Mouse (Mus musculus) embryonic facial prominence, embryonic 11.5 days (tissue): ENCODE results near the gene Crygf. TPM values are rescaled to one million over a fixed set of nuclear protein-coding genes. Genes with fewer than 3 reads are reported as not detected.
"Not testable (repeated sequence)": the region's sequence is repeated elsewhere in the genome, so short reads cannot be mapped to it uniquely, and the experiment has no call there.

ENCODE experiments used
- ATAC-seq: fragments of 200-750 bp; cut with Nextera tagmentation; replicated peaks from 2 replicates; pipeline ENCODE4 v1.8.0; 2017; ENCODE audit warnings: low read depth; ENCODE audit not compliant: insufficient number of reproducible peaks, low FRiP score, low TSS enrichment
- DNase-seq: peaks from one replicate; pipeline ENCODE4 v3.0.0-alpha.2; 2015; ENCODE audit warnings: low spot score
- H3K27ac ChIP-seq: fragments of 300-500 bp; sonication (generic); replicated peaks from 2 replicates; pipeline ENCODE4 v1.5.1; 2014; ENCODE audit warnings: mild to moderate bottlenecking, low read depth, low read length, control low read depth
- H3K27me3 ChIP-seq: fragments of 300-500 bp; sonication (generic); 2 replicates; pipeline ENCODE4 v1.6.1; 2014; ENCODE audit warnings: mild to moderate bottlenecking, low read length, moderate library complexity, mixed read lengths; ENCODE audit not compliant: control insufficient read depth, insufficient read depth
- H3K36me3 ChIP-seq: fragments of 300-500 bp; sonication (generic); replicated peaks from 2 replicates; pipeline ENCODE4 v1.6.1; 2014; ENCODE audit warnings: low read depth, mild to moderate bottlenecking, low read length, moderate library complexity, mixed read lengths; ENCODE audit not compliant: control insufficient read depth, insufficient read depth
- H3K4me1 ChIP-seq: fragments of 300-500 bp; sonication (generic); 2 replicates; pipeline ENCODE4 v1.6.1; 2014; ENCODE audit warnings: low read length, mixed read lengths; ENCODE audit not compliant: control insufficient read depth, insufficient read depth
- H3K4me2 ChIP-seq: fragments of 300-500 bp; sonication (generic); 2 replicates; pipeline ENCODE4 v1.6.1; 2014; ENCODE audit warnings: low read depth, mild to moderate bottlenecking, control low read depth, low read length, moderate library complexity
- H3K4me3 ChIP-seq: fragments of 300-500 bp; sonication (generic); 2 replicates; pipeline ENCODE4 v1.5.1; 2014; ENCODE audit warnings: low read depth, low read length, control low read depth
- H3K9ac ChIP-seq: fragments of 300-500 bp; sonication (generic); replicated peaks from 2 replicates; pipeline ENCODE4 v1.6.1; 2014; ENCODE audit warnings: mild to moderate bottlenecking, control low read depth, low read length
- H3K9me3 ChIP-seq: fragments of 300-500 bp; sonication (generic); replicated peaks from 2 replicates; pipeline ENCODE4 v1.6.1; 2016; ENCODE audit warnings: mild to moderate bottlenecking, low read length, inconsistent platforms, mixed read lengths; ENCODE audit not compliant: control insufficient read depth
- WGBS: fragments of 180-500 bp; shearing (Covaris S2); extraction: QIAGEN DNeasy Blood & Tissue Kit; methylation state at CpG from one replicate; pipeline ENCODE4 v1.1.7; 2014; 5-methylcytosine and 5-hydroxymethylcytosine counted together
- polyA plus RNA-seq: library from polyadenylated mRNA; unstranded; fragments of >200 nt; fragmentation: Nextera tagmentation; extraction: Ambion mirVana; gene quantifications from 2 replicates; pipeline ENCODE4 v1.2.1, GENCODE M21; 2014

Gene Crygf
- polyA plus RNA-seq: not detected in 2 replicates

GRCm38 (mm10) chr1:65926294-65926693 is at the start of gene Crygf:
TSS of gene Crygf (plus strand) at chr1:65926520.
- Histone ChIP-seq H3K27me3 (no peaks in the 10 kb centered on the region), H3K36me3 (no peaks in the 10 kb centered on the region), H3K27ac (no peak within 1 kb of the TSS), H3K4me3 (no peak within 1 kb of the TSS), H3K4me2 (no peak within 1 kb of the TSS), H3K9ac (no peak within 1 kb of the TSS), H3K4me1 (no peaks in the 10 kb centered on the region), H3K9me3 (no peaks in the 10 kb centered on the region)
- no peak for DNase-seq
- ATAC-seq: peak; percentile 48; the same call in 1 of the 2 replicates
- 78% methylated on average over 4 of the region's 4 CpGs for WGBS

GRCm38 (mm10) chr1:65925361-65926210 is 734 bp upstream of the Crygf start:
- no peak overlapping the region for H3K4me2 ChIP-seq
- H3K4me3 ChIP-seq: no peak overlapping the region
- H3K9ac ChIP-seq: no peak overlapping the region
- no peaks in the 10 kb centered on the region for H3K36me3 ChIP-seq
- DNase-seq (peak; percentile 5), ATAC-seq (no peak)
- no peaks in the 10 kb centered on the region for H3K27me3 ChIP-seq
- H3K9me3 ChIP-seq: no peaks in the 10 kb centered on the region
- H3K4me1 ChIP-seq: no peaks in the 10 kb centered on the region
- H3K27ac ChIP-seq: no peak overlapping the region
- WGBS: 57% methylated on average over 6 of the region's 6 CpGs

GRCm38 (mm10) chr1:65926696-65927095 is 376 bp downstream of the Crygf start:
- ATAC-seq: 0 out of 2 replicates have a peak, but pooled peaks have one; percentile 9
- H3K27ac ChIP-seq, H3K9me3 ChIP-seq, H3K4me1 ChIP-seq, H3K9ac ChIP-seq, DNase-seq, H3K4me2 ChIP-seq, H3K4me3 ChIP-seq, H3K36me3 ChIP-seq, H3K27me3 ChIP-seq: not testable (repeated sequence)
- WGBS: 79% methylated on average over 11 of the region's 11 CpGs

GRCm38 (mm10) chr1:65930055-65930454 is 3.7 kb downstream of the Crygf start:
- ATAC-seq: no peak
- Histone ChIP-seq H3K27me3 (no peaks in the 10 kb centered on the region), H3K27ac (no peak overlapping the region), H3K4me3 (no peak overlapping the region), H3K9ac (no peak overlapping the region), H3K4me1 (no peaks in the 10 kb centered on the region), H3K36me3 (no peaks in the 10 kb centered on the region), H3K4me2 (no peak overlapping the region), H3K9me3 (no peaks in the 10 kb centered on the region)
- WGBS: 80% methylated on average over 2 of the region's 2 CpGs
- DNase-seq: no peak

- WGBS: 81% methylated on average over 4 of the region's 4 CpGs
- DNase-seq (no peak), ATAC-seq (no peak)
- no peaks in the 10 kb centered on the region for H3K36me3 ChIP-seq
- no peaks in the 10 kb centered on the region for H3K4me1 ChIP-seq
- H3K4me3 ChIP-seq: no peak overlapping the region
- no peak overlapping the region for H3K4me2 ChIP-seq
- H3K9ac ChIP-seq: no peak overlapping the region
- no peak overlapping the region for H3K27ac ChIP-seq
- no peaks in the 10 kb centered on the region for H3K27me3 ChIP-seq
- H3K9me3 ChIP-seq: no peaks in the 10 kb centered on the region
These were observed 5.9 kb downstream of the Crygf start for GRCm38 (mm10) chr1:65932091-65932812.

Other genes with a start within 250 kb of the Crygf start
- 38.0 and 47.7 TPM in 2 replicates for gene Map2, start 248.8 kb downstream of the Crygf start, polyA plus RNA-seq